Mouse (Mus musculus) right cerebral cortex, adult 18-20 months (tissue): ENCODE measurements around the gene Dock7.

Source experiments
- DNase-seq: peaks from one replicate; pipeline ENCODE4 v3.0.0; 2022; ENCODE audit warnings: mixed read lengths

Dock7 gene

GRCm38 (mm10) chr4:99120211-99121122 is at the start of gene Dock7:
Gene Dock7 (minus strand): TSS chr4:99120915.
- DNase-seq = peak; percentile 82

- no peak for DNase-seq
Observed at GRCm38 (mm10) chr4:99168869-99169268, 48.2 kb upstream of the Dock7 start.

- DNase-seq = no peak
Observed at GRCm38 (mm10) chr4:99163547-99163946, 42.8 kb upstream of the Dock7 start.

GRCm38 (mm10) chr4:99163001-99163400 is 42.3 kb upstream of the Dock7 start:
- DNase-seq = no peak

- peak; percentile 21 for DNase-seq
Observed at GRCm38 (mm10) chr4:99161457-99161971, 40.8 kb upstream of the Dock7 start.

GRCm38 (mm10) chr4:99160899-99161298 is 40.2 kb upstream of the Dock7 start:
- no peak for DNase-seq

- no peak for DNase-seq
Observed at GRCm38 (mm10) chr4:99160414-99160813, 39.7 kb upstream of the Dock7 start.

GRCm38 (mm10) chr4:99158495-99158894 is 37.8 kb upstream of the Dock7 start:
- no peak for DNase-seq

- no peak for DNase-seq
Observed at GRCm38 (mm10) chr4:99156641-99157307, 36.1 kb upstream of the Dock7 start.

- no peak for DNase-seq
Observed at GRCm38 (mm10) chr4:99151885-99152558, 31.3 kb upstream of the Dock7 start.

GRCm38 (mm10) chr4:99151434-99151833 is 30.7 kb upstream of the Dock7 start:
- no peak for DNase-seq

- no peak for DNase-seq
Observed at GRCm38 (mm10) chr4:99143323-99143722, 22.6 kb upstream of the Dock7 start.

- no peak for DNase-seq
Observed at GRCm38 (mm10) chr4:99141578-99141977, 20.9 kb upstream of the Dock7 start.

- no peak for DNase-seq
Observed at GRCm38 (mm10) chr4:99141171-99141570, 20.5 kb upstream of the Dock7 start.

GRCm38 (mm10) chr4:99137986-99138641 is 17.4 kb upstream of the Dock7 start:
- no peak for DNase-seq

- no peak for DNase-seq
Observed at GRCm38 (mm10) chr4:99134522-99134921, 13.8 kb upstream of the Dock7 start.

GRCm38 (mm10) chr4:99133326-99133725 is 12.6 kb upstream of the Dock7 start:
- no peak for DNase-seq

- no peak for DNase-seq
Observed at GRCm38 (mm10) chr4:99132686-99133085, 12.0 kb upstream of the Dock7 start.

- no peak for DNase-seq
Observed at GRCm38 (mm10) chr4:99131227-99131653, 10.5 kb upstream of the Dock7 start.

- no peak for DNase-seq
Observed at GRCm38 (mm10) chr4:99123546-99123945, 2.8 kb upstream of the Dock7 start.

GRCm38 (mm10) chr4:99122786-99123185 is 2.1 kb upstream of the Dock7 start:
- DNase-seq = no peak

GRCm38 (mm10) chr4:99122047-99122446 is 1.3 kb upstream of the Dock7 start:
- no peak for DNase-seq
